Mouse (Mus musculus) hindlimb bud, embryonic 11.5 days (tissue): ENCODE measurements around the gene Olfr1101.

ENCODE experiments used
- DNase-seq: peaks from one replicate; pipeline ENCODE4 v3.0.0-alpha.2; 2012; ENCODE audit warnings: low read depth, low spot score; ENCODE audit errors: extremely low spot score

The Olfr1101 gene

DNA sequence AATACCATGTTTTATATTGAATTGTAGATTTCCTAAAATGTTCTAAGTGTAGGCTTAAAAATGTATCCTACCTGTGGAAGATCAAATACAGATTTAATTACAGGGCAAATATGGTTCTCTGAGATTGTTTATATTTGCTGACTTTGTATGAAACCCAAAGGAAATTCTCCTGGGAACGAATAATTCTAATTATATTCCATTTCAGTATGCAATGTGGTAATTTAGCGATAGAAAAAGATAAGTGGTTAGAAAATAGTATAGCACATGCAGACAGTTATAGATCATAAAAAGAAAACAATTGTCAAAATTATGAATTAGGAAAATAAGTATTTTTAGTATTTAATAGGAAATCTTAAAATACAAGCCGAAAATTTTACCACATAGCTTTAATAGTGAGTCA is at the start of gene Olfr1101:
Gene Olfr1101, minus strand, starts transcription at position 101 of the 400 bp plus-strand sequence.
- no peak for DNase-seq

DNA sequence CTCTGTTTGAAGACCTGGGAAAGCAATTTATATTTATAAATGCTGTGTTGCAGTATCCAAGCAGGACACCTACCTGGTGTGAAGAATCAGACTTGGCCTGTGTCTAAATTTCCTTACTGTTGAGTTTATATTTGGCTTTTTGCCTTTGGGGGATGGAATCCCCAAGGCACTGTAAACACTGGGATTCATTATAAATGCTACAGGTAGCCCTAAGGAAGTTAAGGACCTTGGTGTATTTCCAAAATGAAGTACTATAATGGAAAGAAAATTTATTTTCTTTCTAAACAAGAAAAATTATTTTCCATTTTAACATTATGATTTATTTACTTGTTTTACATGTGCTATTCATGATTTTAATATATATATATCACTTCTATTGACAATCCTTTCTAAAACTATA is 45.4 kb upstream of the Olfr1101 start, which contains the start of gene Olfr1105:
Gene Olfr1105, minus strand, starts transcription at position 101 of the 400 bp plus-strand sequence.
- no peak for DNase-seq

DNA sequence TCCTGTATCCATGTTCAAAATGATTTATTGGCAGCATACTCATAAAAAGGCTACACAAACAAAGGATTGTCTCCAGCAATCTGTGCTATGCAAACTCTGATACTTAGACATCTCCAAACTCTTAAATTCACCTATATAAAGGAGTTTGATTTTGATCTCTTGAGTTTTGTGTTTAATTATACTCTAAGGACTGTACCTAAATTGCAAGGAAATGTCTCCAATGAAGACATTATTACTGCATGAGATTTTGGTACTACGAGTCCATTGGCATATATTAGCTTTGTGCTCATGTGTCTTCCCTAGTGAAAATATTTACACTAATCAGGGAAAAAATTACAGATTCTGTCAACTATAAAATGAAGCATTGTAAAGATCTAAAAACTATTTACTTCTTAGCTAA is 36.0 kb upstream of the Olfr1101 start, which contains the start of gene Olfr1104:
Gene Olfr1104, minus strand, starts transcription at position 101 of the 400 bp plus-strand sequence.
- DNase-seq = no peak

DNA sequence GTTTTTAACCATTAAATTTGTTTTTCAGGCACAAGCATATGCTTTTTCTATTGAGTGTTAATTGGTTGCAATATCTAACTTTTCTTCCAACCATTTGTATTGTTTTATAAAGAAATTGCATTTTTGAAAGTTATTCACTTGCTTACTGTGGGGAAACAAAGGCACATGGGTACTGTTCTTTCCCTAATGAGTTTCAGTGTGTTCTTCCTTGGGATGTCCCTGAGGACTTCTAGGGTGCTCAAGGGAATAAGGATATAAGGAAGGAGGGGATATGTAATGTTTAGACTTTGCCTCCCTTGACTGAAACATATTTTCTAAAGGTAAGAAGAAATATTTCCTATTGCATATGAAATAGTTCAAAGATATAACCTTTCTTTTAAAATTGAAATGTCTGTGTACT is 7.1 kb upstream of the Olfr1101 start, which contains the start of gene Olfr1102:
Gene Olfr1102, plus strand, starts transcription at position 301 of the 400 bp plus-strand sequence.
- no peak for DNase-seq

DNA sequence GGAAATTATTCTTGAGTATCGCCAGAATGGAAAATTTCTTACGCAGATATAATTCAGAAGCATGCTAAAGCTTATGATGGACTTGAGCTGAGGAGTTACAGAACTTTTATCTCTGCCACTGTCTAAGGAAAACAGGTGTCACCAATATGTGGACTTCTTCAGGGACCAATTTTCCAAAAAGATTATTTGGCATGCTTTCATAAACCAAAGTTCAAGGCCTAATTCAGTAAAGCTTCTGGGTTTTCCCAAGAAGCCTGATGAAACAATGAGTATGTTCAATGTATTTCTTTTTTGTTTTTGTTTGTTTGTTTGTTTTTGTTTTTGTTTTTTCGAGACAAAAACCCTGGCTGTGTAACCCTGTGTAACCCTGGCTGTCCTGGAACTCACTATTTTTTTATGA is 11.2 kb downstream of the Olfr1101 start, which contains the start of gene Olfr1100:
Gene Olfr1100, minus strand, starts transcription at position 101 of the 400 bp plus-strand sequence.
- no peak for DNase-seq

DNA sequence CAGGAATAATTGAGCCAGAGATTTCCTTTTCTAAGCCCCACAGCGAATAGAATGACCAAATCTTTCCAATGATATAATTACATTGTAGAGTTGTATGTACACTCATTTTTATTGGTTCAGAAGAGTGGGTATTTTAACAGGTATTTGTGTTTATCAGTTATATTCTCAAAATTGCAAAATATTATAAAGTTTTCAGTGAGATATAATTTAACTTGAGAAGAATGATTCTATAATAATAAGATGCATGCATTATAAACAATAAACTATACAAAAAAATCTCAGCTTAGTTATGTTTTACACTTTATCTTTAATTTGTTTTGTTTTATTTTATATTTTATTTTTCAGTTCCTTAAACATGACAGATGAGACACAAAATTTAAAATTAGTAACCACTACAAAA is 30.4 kb downstream of the Olfr1101 start, which contains the start of gene Olfr1099:
Gene Olfr1099, minus strand, starts transcription at position 101 of the 400 bp plus-strand sequence.
- DNase-seq = no peak
